Mouse (Mus musculus) urinary bladder, postnatal 4 days (tissue): ENCODE results near the gene Ptger3.

Source experiments
- DNase-seq, 2 experiments: peaks; one replicate each; pipeline ENCODE4 v3.0.0; 2021 to 2022; ENCODE audit warnings: low spot score in 2 of 2

Ptger3 gene

GRCm38 (mm10) chr3:157566725-157567565 is at the start of gene Ptger3:
Ptger3 (plus strand) TSS chr3:157566892.
- DNase-seq: peak in 1 of 2 experiments; percentile 24

DNA sequence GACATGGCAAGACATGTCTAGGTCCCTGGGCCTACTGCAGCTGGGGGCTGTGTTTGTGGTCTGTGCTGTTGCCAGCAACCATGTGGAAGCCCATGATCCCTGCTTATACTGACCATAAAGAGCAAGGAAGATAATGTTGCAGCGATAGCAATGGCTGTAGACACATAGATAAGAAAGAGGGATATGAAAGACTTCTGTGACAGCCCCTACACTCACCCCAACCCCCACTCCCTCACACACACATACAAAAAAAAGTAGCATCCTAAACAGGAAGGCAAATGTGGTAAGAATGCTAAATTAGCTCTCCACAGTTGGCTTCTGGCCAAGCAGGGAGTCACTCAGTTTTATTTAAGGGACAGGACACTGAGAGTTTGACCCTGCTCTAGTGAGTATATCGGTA is 48.7 kb upstream of the Ptger3 start:
- no peak for DNase-seq

- DNase-seq: no peak
Measured at GRCm38 (mm10) chr3:157520433-157520832, 46.3 kb upstream of the Ptger3 start.

DNA sequence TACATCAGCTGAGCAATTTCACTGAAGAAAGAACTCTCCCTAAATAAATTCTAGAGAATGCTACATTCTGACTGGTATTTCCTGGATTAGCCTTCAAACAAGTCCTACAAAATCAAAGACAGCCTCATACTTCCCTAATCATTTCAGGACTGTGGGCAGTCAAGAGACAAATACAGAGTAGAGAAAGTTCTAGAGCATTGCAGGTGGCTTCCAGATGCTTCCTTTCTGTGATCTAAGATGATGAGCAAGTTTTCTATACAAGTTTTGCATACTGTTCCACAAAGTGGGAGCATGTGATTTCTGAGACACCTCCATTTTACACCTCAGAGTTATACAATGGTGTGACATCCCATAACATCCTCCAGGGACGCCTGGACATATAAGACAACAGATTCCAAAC is 42.9 kb upstream of the Ptger3 start:
- no peak for DNase-seq

- DNase-seq: no peak
Measured at GRCm38 (mm10) chr3:157531585-157531984, 35.1 kb upstream of the Ptger3 start.

DNA sequence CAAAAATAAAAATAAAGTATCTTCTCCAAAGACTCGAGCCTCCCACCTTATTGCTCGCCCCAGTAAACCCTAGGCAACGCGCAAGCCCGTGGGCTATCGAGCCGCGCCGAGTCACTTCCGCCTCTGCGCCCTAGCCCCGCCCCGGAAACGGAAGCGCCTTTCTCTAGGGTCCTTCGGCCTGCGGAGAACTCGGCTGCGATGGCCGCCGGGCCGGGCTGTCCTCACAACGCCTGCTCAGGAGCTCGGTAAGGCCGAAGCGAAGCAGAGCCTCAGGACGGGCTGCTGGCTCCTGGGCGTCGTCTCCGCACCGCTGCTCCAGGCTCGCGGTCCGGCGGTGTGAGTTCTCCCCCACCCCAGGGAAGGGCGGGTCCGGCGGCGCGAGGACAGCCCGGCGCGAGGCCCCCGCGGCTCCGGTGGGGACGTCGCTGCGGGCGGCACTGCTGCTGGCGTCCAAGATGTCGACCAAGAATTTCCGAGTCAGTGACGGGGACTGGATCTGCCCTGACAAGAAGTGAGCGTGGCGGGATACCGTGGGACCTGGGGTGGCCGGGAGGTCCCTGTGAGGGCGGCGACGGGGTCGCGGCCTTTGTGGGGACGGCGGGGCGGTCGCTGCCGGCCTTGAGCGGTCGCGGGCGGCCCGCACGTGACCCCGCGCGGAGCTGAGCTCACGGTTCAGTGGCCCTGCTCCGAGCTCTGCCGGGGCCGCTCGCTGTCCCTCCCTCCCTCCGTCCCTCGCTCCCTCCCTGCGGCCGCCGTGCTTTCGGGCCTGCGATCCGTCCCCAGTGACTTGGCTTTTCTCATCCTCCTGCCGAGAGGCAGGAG is 32.5 kb upstream of the Ptger3 start, which contains the start of gene Zranb2:
Zranb2 (plus strand) TSS at position 197 of the 822 bp plus-strand sequence.
- peak; percentile 88 to 94 for DNase-seq

- no peak for DNase-seq
Measured at GRCm38 (mm10) chr3:157534786-157535415, 31.8 kb upstream of the Ptger3 start.

DNA sequence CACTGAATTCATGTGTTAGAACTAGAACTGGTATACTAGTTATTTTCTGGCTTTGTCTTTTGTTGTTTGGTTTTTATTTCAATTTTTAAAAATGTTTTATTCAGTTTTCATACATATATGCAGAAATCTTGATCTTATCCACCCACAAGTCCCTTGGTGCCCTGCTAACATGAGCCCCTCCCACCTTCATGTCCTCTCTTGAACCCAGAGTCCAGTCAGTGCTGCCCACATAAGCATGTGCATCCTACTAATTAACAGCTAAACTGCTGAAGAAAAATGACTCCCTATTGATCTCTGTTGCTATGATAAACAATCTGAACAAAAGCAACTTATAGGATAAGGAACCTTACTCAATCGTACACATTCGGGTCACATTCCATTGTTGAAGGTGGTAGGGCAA is 17.4 kb upstream of the Ptger3 start:
- no peak for DNase-seq

- DNase-seq: no peak
Measured at GRCm38 (mm10) chr3:157549758-157550600, 16.7 kb upstream of the Ptger3 start.

DNA sequence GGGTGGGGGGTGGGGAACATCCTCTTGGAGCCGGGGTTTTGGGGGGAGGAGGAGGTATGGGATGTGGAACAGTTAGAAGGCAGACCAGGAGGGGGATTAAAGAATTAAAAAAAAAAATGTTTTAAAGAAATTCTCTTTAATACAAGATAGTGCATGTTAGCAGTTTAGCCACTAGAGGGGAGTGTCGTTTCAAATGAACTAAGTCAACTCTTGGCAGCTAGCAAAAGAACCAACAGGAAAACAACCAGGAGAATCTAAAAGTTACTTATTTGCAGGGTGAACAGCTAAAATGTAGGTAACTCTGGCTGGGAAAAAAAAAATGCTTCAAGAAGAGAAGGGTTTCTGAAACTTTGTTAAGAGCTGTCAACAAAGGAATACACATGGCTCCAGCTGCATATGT is 1.5 kb upstream of the Ptger3 start:
- no peak for DNase-seq

DNA sequence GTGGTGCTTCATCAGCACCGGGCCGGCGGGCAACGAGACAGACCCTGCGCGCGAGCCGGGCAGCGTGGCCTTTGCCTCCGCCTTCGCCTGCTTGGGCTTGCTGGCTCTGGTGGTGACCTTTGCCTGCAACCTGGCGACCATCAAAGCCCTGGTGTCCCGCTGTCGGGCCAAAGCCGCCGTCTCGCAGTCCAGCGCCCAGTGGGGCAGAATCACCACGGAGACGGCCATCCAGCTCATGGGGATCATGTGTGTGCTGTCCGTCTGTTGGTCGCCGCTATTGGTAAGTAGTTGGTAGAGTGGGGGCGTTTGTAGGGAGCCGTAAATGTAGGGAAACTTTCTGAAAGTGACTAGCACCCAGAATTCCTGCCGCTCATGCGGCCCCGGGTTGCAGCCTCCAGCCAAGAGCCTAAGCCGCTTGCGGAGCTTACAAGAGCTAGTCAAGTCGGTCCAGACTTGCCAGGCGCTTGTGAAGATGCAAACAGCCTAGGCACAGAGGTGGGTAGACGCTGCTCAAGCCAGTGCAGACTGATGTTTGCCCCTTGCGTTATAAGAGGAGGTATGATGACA is 957 bp downstream of the Ptger3 start:
- no peak for DNase-seq

DNA sequence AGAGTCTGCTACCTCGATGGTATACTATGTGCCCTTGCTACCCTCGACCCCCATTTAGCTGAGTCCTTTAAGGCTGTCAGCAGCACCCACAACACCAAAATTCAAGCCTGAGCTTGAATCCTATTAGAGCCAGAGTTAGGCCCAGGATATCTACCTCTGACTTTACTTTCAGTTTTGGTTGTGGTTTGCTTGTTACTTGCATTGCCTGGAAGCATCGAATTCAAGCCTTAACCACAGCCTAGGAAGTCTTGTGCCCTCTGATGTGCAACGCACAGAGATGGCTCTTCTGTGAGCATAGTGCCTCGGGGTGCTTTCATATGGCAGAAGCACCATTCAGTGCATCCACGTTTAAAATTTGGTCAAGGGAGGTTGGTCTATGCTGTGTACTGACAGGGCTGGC is 5.3 kb downstream of the Ptger3 start:
- no peak for DNase-seq

GRCm38 (mm10) chr3:157575441-157576342 is 9.0 kb downstream of the Ptger3 start:
- DNase-seq: no peak

- no peak for DNase-seq
Measured at GRCm38 (mm10) chr3:157576343-157576722, 9.6 kb downstream of the Ptger3 start.

GRCm38 (mm10) chr3:157576862-157577261 is 10.2 kb downstream of the Ptger3 start:
- no peak for DNase-seq

GRCm38 (mm10) chr3:157578469-157579170 is 11.9 kb downstream of the Ptger3 start:
- no peak for DNase-seq

DNA sequence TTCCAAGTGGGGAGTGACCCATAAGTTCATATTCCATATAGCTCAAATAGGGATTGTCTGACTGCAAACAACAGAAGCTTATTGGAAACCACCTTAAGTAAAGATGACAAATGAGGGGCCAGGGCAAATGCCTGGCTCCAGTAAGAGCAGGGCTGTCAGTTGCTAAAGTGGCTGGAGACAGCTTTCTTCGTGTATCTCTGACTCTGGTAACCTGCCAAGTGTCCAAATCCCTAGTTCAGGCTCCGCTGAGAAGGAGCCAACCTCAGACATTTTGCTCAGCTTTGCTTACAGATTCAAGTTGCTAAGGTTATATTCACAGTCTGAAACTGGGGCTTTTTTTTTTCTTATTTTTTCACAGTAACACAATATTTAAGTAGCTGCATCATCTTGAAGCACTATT is 12.7 kb downstream of the Ptger3 start:
- DNase-seq: no peak

DNA sequence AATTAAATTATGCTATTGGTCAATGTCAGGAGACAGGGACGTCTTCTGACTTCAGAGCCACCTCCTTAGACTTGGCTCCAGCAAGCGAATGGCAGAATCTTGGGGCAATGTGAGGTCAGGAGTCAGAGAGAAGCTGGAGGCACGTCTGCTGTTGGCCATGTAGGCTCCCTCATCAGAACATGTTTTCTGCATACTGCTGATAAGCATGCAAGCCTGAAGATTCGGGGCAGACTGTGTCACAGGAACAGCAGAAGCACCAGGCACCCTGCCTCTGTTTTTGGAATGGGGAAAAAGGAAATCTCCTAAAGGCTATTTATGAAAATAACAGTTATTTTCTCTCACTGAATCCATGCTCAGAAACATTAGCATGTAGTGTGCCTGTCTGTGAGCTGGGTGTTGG is 13.6 kb downstream of the Ptger3 start:
- DNase-seq: no peak

GRCm38 (mm10) chr3:157581755-157582154 is 15.1 kb downstream of the Ptger3 start:
- DNase-seq: no peak
